Mouse (Mus musculus) NIH3T3 (cell line): Measurements from ENCODE around the gene Nprl2.
A peak's percentile ranks its signal among the peaks of the same experiment; 100 is the strongest.

ENCODE experiments used
- DNase-seq: peaks from one replicate; pipeline ENCODE4 v3.0.0-alpha.2; 2012; ENCODE audit warnings: low read depth

The Nprl2 gene

GRCm38 (mm10) chr9:107577871-107578270 lies 35.8 kb downstream of the Nprl2 start:
- DNase-seq, result no peak

- DNase-seq, result no peak
Measured at GRCm38 (mm10) chr9:107578587-107578986, 36.6 kb downstream of the Nprl2 start, which contains the start of gene Naa80. Gene Naa80, plus strand, starts transcription at chr9:107578887.

GRCm38 (mm10) chr9:107579023-107579900 lies 37.2 kb downstream of the Nprl2 start:
- peak; percentile 53 for DNase-seq

GRCm38 (mm10) chr9:107580501-107581317 lies 38.7 kb downstream of the Nprl2 start, which contains the start of gene Hyal3:
Gene Hyal3, plus strand, starts transcription at chr9:107580818.
- DNase-seq, result peak; percentile 90

GRCm38 (mm10) chr9:107581584-107581983 lies 39.6 kb downstream of the Nprl2 start:
- DNase-seq, result no peak

- no peak for DNase-seq
Measured at GRCm38 (mm10) chr9:107582509-107583062, 40.6 kb downstream of the Nprl2 start.

GRCm38 (mm10) chr9:107583174-107583573 lies 41.1 kb downstream of the Nprl2 start:
- no peak for DNase-seq

- DNase-seq, result no peak
Measured at GRCm38 (mm10) chr9:107586504-107586903, 44.5 kb downstream of the Nprl2 start.

- DNase-seq, result peak; percentile 95
Measured at GRCm38 (mm10) chr9:107586974-107587832, 45.2 kb downstream of the Nprl2 start, which contains the start of gene Ifrd2. Gene Ifrd2, plus strand, starts transcription at chr9:107587642.

- DNase-seq, result peak; percentile 71
Measured at GRCm38 (mm10) chr9:107587833-107588639, 46.0 kb downstream of the Nprl2 start.

- DNase-seq, result no peak
Measured at GRCm38 (mm10) chr9:107590058-107590772, 48.2 kb downstream of the Nprl2 start.

GRCm38 (mm10) chr9:107590773-107591060 lies 48.7 kb downstream of the Nprl2 start:
- DNase-seq, result no peak

- no peak for DNase-seq
Measured at GRCm38 (mm10) chr9:107593101-107593976, 51.3 kb downstream of the Nprl2 start.

GRCm38 (mm10) chr9:107594281-107595062 lies 52.4 kb downstream of the Nprl2 start:
- no peak for DNase-seq
